Mouse (Mus musculus): Measurements from ENCODE around the gene 4930507D05Rik. TPM values are rescaled to one million over a fixed set of nuclear protein-coding genes. Genes with fewer than 3 reads are reported as not detected.
"Not testable (repeated sequence)": the region's sequence is repeated elsewhere in the genome, so short reads cannot be mapped to it uniquely, and the experiment has no call there.

4930507D05Rik gene
- total RNA-seq, 2 experiments from 2014 or later, result 1.2 to 1.3 TPM

- DNase-seq, result no peak
These were observed 32.0 kb downstream of the 4930507D05Rik start for GRCm38 (mm10) chr10:62481108-62481852.

GRCm38 (mm10) chr10:62485878-62486582 lies 36.7 kb downstream of the 4930507D05Rik start:
- peak in 1 of 2 experiments; percentile 9 for DNase-seq

- DNase-seq, result peak; percentile 99
These were observed 37.5 kb downstream of the 4930507D05Rik start, which contains the start of gene Vps26a for GRCm38 (mm10) chr10:62486618-62487415. Gene Vps26a (minus strand): TSS chr10:62486805.

- DNase-seq, result no peak
These were observed 39.0 kb downstream of the 4930507D05Rik start for GRCm38 (mm10) chr10:62488266-62488665.

GRCm38 (mm10) chr10:62491681-62492080 lies 42.4 kb downstream of the 4930507D05Rik start:
- not testable (repeated sequence) for DNase-seq

- peak; percentile 44 to 47 for DNase-seq
These were observed 51.0 kb downstream of the 4930507D05Rik start for GRCm38 (mm10) chr10:62500088-62500915.

Other genes starting within 250 kb of the 4930507D05Rik start
- gene Tspan15, start 218.2 kb upstream of the 4930507D05Rik start, total RNA-seq (2021), result 10 to 100 TPM; 18.3 to 18.5 TPM
- not detected for gene Tacr2, start 197.1 kb upstream of the 4930507D05Rik start, total RNA-seq (2021)
- gene Hk1, start 69.6 kb upstream of the 4930507D05Rik start, total RNA-seq (2021), result 100 to 1,000 TPM; 287 to 297 TPM
- gene Hkdc1, start 27.0 kb upstream of the 4930507D05Rik start, total RNA-seq (2021), result 1 to 10 TPM; 3.0 to 3.8 TPM
- gene Supv3l1, start 249 bp downstream of the 4930507D05Rik start, total RNA-seq (2021), result 10 to 100 TPM; 25.2 to 26.6 TPM
- gene Vps26a, start 37.3 kb downstream of the 4930507D05Rik start, total RNA-seq (2021), result 10 to 100 TPM; 43.2 to 46.8 TPM
- 1 to 10 TPM; 8.4 to 8.5 TPM for gene Srgn, start 78.0 kb downstream of the 4930507D05Rik start, total RNA-seq (2021)
- 100 to 1,000 TPM; 206 to 214 TPM for gene Kif1bp, start 129.0 kb downstream of the 4930507D05Rik start, total RNA-seq (2021)
- 10 to 100 TPM; 21.1 to 22.5 TPM for gene Ddx21, start 152.8 kb downstream of the 4930507D05Rik start, total RNA-seq (2021)
- gene Ddx50, start 201.7 kb downstream of the 4930507D05Rik start, total RNA-seq (2021), result 100 to 1,000 TPM in 1 of 2 experiments, 10 to 100 TPM in 1; 86.6 to 101 TPM

Data from layer of hippocampus, postnatal 36 days (tissue).